Mouse (Mus musculus) megakaryocyte, embryonic 14.5 days (primary cell): Measurements from ENCODE around the gene Chrm2.

Experiments used
- FLI1 ChIP-seq: IDR thresholded peaks from 2 replicates; pipeline ENCODE4 v1.6.1; 2012; ENCODE audit warnings: low read length, inconsistent platforms, mixed read lengths
- GATA1 ChIP-seq: IDR thresholded peaks from 3 replicates; pipeline ENCODE4 v1.6.1; 2012; ENCODE audit warnings: mixed read lengths, low read length, inconsistent platforms, borderline replicate concordance

GRCm38 (mm10) chr6:36464008-36464407, 76.1 kb downstream of the Chrm2 start:
- TF ChIP-seq GATA1 (no peak), FLI1 (no peak)
